Mouse (Mus musculus) erythroblast, embryonic 14.5 days (primary cell): ENCODE data around the gene Clec2d.

Experiments used
- GATA1 ChIP-seq: IDR thresholded peaks from 2 replicates; pipeline ENCODE4 v1.6.1; 2012; ENCODE audit warnings: low read length, inconsistent platforms, mixed read lengths
- TAL1 ChIP-seq: IDR thresholded peaks from 3 replicates; pipeline ENCODE4 v1.6.1; 2012; ENCODE audit warnings: low read length, inconsistent platforms, mixed read lengths

DNA sequence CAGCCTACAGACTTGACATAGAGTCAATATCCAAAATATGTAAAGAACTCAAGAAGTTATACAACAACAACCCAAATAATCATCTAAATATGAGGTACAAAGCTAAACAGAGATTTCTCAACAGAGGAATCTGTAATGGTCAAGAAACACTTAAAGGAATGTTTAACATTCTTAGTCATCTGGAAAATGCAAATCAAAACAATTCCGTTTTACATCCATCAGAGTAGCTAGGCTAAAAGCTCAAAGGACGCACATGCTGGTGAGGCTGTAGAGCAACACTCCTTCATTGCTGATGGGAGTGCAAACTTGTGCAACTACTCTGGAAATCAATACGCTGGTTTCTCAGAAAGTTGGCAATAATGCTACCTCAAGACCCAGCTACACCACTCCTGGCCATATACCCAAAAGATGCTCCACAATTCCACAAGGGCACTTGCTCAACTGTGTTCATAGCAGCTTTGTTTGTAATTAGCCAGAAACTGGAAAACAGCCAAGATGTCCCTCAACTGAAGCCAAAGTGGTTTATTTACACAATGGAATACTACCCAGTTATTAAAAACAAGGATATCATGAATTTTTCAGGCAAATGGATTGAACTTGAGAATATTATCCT lies 41.9 kb downstream of the Clec2d start:
- no peak for TF ChIP-seq TAL1
- TF ChIP-seq GATA1: no peak
